Mouse (Mus musculus): ENCODE data around the gene Serpina3a.
"Not testable (repeated sequence)": the region's sequence is repeated elsewhere in the genome, so short reads cannot be mapped to it uniquely, and the experiment has no call there.

Serpina3a gene

DNA sequence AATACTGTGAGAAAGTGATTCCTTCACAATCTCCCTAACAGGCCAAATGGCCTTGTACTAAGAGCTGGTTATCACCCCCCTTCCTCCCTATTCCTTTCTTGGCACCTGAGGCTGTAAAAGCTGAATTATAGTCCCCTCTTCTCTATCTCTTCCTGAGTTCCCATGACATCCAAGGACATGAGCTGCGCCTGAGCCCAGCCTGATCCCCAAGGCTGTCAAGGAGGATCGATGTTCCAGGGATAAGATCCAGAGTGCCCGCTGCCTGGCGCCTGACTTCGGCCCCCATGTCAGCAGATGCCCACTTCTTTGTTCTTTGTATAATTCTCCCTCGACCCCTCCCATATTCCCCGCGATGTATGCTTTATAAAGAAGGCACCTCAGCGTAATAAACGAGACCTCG, at the start of gene Serpina3a:
Gene Serpina3a (plus strand): TSS at position 392 of the 400 bp plus-strand sequence.
- not testable (repeated sequence) for DNase-seq

GRCm38 (mm10) chr12:104064532-104064931, 48.0 kb upstream of the Serpina3a start:
- peak; percentile 42 for DNase-seq

GRCm38 (mm10) chr12:104064996-104065395, 47.5 kb upstream of the Serpina3a start:
- DNase-seq = no peak

GRCm38 (mm10) chr12:104066241-104066640, 46.3 kb upstream of the Serpina3a start:
- peak; percentile 79 for DNase-seq

GRCm38 (mm10) chr12:104067549-104067948, 45.0 kb upstream of the Serpina3a start:
- DNase-seq = peak; percentile 89

- DNase-seq = peak; percentile 82
These were observed 42.9 kb upstream of the Serpina3a start for GRCm38 (mm10) chr12:104069620-104070019.

GRCm38 (mm10) chr12:104071708-104072107, 40.8 kb upstream of the Serpina3a start:
- no peak for DNase-seq

GRCm38 (mm10) chr12:104072286-104072685, 40.2 kb upstream of the Serpina3a start:
- no peak for DNase-seq

DNA sequence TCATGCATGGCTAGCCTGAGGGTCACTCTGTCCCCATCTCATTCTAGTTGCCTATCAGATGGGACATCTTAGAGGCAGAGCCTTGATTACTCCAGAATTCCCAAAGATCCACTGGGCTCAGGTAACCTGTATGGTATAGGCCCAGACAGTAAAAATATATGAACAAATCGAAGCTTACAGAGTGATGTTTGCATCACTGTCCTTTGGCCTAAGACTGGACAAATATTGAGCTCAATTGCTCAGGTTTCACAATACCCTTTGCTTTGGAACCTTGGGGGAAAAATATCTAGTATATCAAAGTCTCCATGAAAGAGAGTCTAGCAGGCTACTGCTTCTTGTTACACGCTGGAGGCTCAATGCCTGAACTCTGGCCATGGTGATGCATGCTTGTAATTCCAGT, 22.4 kb upstream of the Serpina3a start:
- DNase-seq = no peak

GRCm38 (mm10) chr12:104091303-104091702, 21.2 kb upstream of the Serpina3a start:
- DNase-seq = no peak

GRCm38 (mm10) chr12:104100768-104101167, 11.8 kb upstream of the Serpina3a start, which contains the start of gene Serpina5:
Gene Serpina5 (plus strand): TSS chr12:104101113.
- no peak for DNase-seq

- no peak for DNase-seq
These were observed 6.7 kb upstream of the Serpina3a start for GRCm38 (mm10) chr12:104105847-104106246.

- DNase-seq = no peak
These were observed 5.6 kb upstream of the Serpina3a start for GRCm38 (mm10) chr12:104106919-104107318.

DNA sequence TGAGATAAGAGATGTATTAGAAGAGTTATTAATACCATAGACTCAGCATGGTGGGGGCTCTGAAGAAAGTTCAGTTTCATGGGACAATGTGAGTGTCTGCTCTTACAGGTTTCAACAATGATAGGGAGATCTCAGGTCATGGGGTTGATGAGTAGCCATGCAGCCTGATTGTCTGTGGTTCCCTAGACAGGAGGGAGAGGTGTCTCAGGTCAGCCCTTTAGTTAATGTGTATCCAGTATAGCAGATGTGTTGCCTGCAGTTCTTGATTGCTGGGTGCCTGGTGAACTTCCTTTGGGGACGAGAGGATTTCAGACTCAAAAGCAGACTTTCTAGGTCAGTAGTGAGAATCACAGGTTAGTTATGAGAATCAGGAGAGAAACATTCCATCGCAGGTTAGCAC, 4.0 kb upstream of the Serpina3a start:
- DNase-seq = no peak

DNA sequence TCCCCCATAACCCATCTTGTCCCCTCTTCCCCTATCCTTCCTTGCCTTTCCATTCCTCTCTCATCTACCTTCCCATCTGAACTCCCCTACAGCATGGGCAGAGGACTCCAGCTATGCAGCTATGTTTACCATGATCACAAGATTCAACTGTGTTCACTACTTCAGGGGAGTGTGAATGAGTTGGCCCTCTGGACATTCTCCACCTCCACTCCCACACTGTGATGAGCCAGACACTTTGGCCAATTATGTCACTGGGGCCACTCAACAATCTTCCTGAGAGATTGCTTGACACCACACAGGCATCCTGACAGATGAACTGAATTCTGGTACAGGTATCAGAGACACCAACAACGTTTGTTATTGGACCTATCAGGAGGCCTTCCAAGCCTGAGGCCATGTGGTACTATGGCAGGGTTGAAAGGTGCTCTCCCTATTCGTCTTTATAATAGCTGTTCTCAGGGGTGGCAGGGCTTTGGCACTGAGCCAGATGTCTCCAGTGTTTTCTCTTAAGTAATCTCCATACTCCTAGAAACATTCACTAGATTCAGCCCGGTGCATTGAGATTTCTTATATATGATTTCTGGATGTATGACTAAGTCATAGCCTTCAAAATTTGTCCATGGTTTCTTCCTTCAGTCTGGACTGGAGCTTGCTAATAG, 2.5 kb downstream of the Serpina3a start:
- DNase-seq = no peak

DNA sequence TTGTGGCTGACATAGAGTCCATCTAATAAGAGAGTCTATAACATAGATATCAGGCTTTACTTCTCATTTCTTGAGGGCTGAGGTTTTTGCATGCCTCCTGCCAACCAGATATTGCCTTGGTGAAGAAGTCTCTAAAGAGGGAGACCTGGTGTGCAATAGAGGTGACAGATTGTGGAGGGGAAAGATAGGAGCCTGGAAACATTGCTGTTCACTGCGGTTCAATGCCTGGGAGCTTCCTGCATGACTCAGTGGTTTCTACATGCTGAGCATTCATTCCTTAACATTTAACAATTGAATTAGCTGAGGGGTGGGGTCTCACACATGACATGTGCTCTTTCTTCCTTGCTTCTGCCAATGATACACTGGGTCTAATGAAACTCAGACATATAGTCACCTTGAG, 10.6 kb downstream of the Serpina3a start:
- DNase-seq = no peak

- no peak for DNase-seq
These were observed 11.5 kb downstream of the Serpina3a start for GRCm38 (mm10) chr12:104123996-104124395.

DNA sequence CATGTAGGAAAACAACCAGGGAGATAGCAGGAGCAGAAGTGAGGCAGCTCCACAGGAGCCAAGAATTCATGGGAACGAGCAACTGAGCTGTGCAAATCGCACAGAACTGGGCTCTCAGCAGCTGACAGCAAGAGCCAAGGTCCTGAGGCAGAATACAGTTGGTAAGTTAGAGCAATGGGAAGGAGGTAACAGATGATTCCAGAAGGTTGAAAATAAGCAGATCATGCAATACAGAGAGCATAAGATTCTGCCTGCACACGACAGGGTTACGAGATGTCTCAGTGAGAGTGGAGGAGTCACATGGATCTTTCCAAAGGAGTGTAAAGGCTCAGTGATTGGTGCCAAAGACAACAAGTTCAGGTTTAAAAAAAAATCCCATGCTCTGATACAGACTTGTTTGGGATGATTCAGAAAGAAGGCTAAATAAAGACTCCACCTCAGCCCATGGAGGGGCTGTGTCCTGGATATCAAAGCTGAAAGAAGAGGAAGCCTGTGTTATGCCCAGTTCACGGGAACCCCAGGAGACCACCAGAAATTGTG, 12.6 kb downstream of the Serpina3a start:
- no peak for DNase-seq

GRCm38 (mm10) chr12:104127696-104128095, 15.2 kb downstream of the Serpina3a start, which contains the start of gene Serpina3b:
Gene Serpina3b (plus strand): TSS chr12:104127996.
- no peak for DNase-seq

- DNase-seq = no peak
These were observed 18.5 kb downstream of the Serpina3a start for GRCm38 (mm10) chr12:104131041-104131440.

DNA sequence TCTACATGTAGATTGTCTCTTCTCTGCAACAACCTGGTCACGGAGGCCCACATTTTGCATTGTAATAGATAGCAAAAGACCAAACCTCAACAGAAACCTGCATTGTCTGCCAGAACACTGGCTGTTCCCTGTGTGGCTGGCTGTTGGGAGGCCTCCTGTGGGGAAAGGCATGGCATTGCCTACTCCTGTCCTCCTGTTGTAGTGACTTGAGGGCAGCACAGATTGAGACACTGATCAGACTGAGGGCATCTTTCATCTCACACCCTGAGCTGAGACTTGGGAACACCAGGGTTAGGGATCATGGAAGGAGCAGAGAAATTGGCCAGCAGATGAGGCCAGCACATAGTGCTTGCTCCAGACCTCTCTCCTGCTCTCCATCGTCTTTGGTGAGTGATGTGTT, 25.7 kb downstream of the Serpina3a start:
- DNase-seq = no peak

DNA sequence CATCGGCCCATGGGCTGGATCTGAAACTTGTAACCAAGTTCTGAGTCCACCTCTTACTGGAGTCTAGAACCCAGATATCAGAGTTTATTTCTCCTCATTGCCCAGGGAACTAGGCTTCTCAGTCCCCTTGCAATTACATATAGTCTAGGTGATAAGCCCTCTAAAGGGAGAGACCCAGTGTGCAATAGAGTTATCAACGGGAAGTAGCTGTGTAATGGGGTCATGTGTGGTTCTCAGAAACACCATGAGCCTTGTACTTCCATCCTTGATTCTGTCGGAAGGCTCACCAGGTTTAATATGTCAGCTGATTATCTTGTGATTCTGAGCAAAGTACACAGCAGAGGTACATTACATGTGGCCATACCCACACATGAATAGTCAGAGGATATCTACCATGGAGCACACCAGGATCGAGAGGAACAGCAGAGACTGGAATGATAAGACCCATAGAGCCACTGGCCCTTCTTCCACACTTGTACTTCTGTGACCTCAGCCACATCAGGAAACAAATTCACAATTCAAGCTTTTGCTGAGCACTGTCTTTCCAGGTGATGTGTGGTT, 28.1 kb downstream of the Serpina3a start:
- DNase-seq = no peak

DNA sequence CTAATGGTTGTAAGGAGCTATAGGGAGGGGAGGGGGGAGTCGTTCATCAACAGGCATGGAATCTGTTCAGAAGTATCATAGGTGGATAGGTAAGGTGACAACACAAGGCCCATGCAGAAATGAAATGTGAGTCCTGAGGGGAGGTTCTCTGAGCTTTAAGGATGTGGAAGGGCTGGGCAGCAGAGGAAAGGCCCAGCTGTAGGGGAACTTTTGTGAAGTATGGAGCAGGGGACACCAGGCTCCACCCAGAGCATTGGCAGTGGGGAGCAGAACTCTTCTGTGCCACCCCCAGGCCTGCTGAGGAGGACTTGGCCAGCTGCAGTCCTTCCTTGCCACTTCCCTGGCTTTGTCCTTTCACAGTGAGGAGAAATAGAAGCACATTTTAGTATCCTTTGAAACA, 29.0 kb downstream of the Serpina3a start:
- DNase-seq = no peak

GRCm38 (mm10) chr12:104142427-104142826, 29.9 kb downstream of the Serpina3a start:
- DNase-seq = no peak

Measured in retina, postnatal 1 day (tissue).